Mouse (Mus musculus) lung, embryonic 14.5 days (tissue): ENCODE data around the gene Aplp2. TPM values are rescaled to one million over a fixed set of nuclear protein-coding genes. Genes with fewer than 3 reads are reported as not detected.

Experiments used
- ATAC-seq: fragments of 200-750 bp; cut with Nextera tagmentation; 2 replicates; pipeline ENCODE4 v1.8.0; 2017; ENCODE audit warnings: mild to moderate bottlenecking, moderate TSS enrichment, moderate library complexity; ENCODE audit not compliant: insufficient read depth
- DNase-seq: peaks from one replicate; pipeline ENCODE4 v3.0.0-alpha.2; 2015
- H3K27ac ChIP-seq: fragments of 300-500 bp; sonication (generic); 2 replicates; pipeline ENCODE4 v1.5.1; 2014; ENCODE audit warnings: low read depth, mild to moderate bottlenecking, moderate library complexity
- H3K27me3 ChIP-seq: fragments of 300-500 bp; sonication (generic); 2 replicates; pipeline ENCODE4 v1.6.1; 2014; ENCODE audit warnings: low read length, control low read depth; ENCODE audit not compliant: insufficient read depth
- H3K36me3 ChIP-seq: fragments of 300-500 bp; sonication (generic); 2 replicates; pipeline ENCODE4 v1.6.1; 2014; ENCODE audit warnings: control low read depth; ENCODE audit not compliant: insufficient read depth
- H3K4me1 ChIP-seq: fragments of 300-500 bp; sonication (generic); 2 replicates; pipeline ENCODE4 v1.6.1; 2014; ENCODE audit warnings: antibody characterized with exemption, control low read depth; ENCODE audit not compliant: insufficient read depth
- H3K4me2 ChIP-seq: fragments of 300-500 bp; sonication (generic); 2 replicates; pipeline ENCODE4 v1.6.1; 2014; ENCODE audit warnings: mild to moderate bottlenecking
- H3K4me3 ChIP-seq: fragments of 300-500 bp; sonication (generic); 2 replicates; pipeline ENCODE4 v1.5.1; 2014; ENCODE audit warnings: low read depth, low read length
- H3K9ac ChIP-seq: fragments of 300-500 bp; sonication (generic); 2 replicates; pipeline ENCODE4 v1.6.1; 2014
- H3K9me3 ChIP-seq: fragments of 300-500 bp; sonication (generic); 2 replicates; pipeline ENCODE4 v1.6.1; 2016; ENCODE audit warnings: low read depth, low read length, control low read depth
- CTCF ChIP-seq: IDR thresholded peaks from 2 replicates; pipeline ENCODE4 v1.5.1; 2016; ENCODE audit warnings: antibody characterized with exemption, low read depth
- WGBS: fragments of 180-500 bp; shearing (Covaris S2); extraction: QIAGEN DNeasy Blood & Tissue Kit; methylation state at CpG from one replicate; pipeline ENCODE4 v1.1.7; 2014; 5-methylcytosine and 5-hydroxymethylcytosine counted together
- polyA plus RNA-seq: library from polyadenylated mRNA; unstranded; fragments of >200 nt; fragmentation: Nextera tagmentation; extraction: Ambion mirVana; gene quantifications from 2 replicates; pipeline ENCODE4 v1.2.1, GENCODE M21; 2014

Aplp2 gene
- polyA plus RNA-seq, 1 experiment from 2014 or later = 390 TPM

DNA sequence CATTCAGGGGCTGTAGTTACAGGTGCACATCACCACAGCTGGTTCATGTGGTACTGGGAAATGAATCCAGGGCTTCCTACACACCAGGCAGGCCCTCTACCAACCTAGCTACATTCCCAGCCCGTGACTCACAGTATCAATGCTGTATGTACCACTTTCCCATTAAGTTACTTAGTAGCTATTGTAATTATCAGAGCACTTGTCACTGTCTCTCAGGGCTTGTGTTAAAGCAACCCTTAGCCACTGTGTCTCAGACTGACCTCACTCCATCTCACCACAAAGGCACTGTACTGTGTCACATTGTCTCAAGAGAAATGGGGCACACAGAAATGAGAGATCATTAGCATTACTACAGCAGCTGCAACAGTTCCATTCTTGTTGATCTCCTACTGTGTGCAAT, 68.7 kb downstream of the Aplp2 start:
- no peak overlapping the region for H3K27ac ChIP-seq
- H3K9ac ChIP-seq = no peak overlapping the region
- no peak overlapping the region for H3K4me2 ChIP-seq
- DNase-seq (no peak), ATAC-seq (no peak)
- no peaks in the 10 kb centered on the region for H3K27me3 ChIP-seq
- H3K4me3 ChIP-seq = no peak overlapping the region
- 0 out of 2 replicates have a peak, but pooled peaks cover 10% of the 10 kb centered on the region for H3K36me3 ChIP-seq
- WGBS = 68% methylated on average over 1 of the region's 1 CpGs
- H3K4me1 ChIP-seq = no peaks in the 10 kb centered on the region
- no peak for TF ChIP-seq CTCF
- H3K9me3 ChIP-seq = no peaks in the 10 kb centered on the region

DNA sequence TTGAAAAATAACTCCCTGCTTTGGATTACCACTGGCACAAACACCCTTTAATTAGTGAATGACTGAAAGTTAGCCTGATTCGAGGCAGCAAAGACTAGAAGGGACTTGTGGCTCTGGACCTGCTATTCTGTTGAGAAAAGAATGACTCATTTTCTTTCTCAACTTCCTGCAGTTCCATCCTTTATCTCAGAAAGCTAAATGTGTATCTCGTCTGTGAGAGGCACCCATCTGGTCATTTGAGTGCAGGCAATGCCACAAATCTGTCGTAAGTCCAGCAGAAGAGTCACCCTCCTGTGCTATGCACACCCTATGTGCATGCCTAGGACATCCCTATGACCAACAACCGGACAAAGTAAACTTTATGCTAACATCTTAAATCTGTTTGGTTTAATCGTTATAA, 78.5 kb downstream of the Aplp2 start:
- H3K4me2 ChIP-seq = no peak overlapping the region
- H3K36me3 ChIP-seq = no peaks in the 10 kb centered on the region
- ATAC-seq (no peak), DNase-seq (no peak)
- H3K27me3 ChIP-seq = peaks cover 52% of the 10 kb centered on the region
- no peaks in the 10 kb centered on the region for H3K9me3 ChIP-seq
- no peak overlapping the region for H3K4me3 ChIP-seq
- no peak for TF ChIP-seq CTCF
- H3K4me1 ChIP-seq = no peaks in the 10 kb centered on the region
- H3K27ac ChIP-seq = no peak overlapping the region
- 73% methylated on average over 5 of the region's 5 CpGs for WGBS
- no peak overlapping the region for H3K9ac ChIP-seq

DNA sequence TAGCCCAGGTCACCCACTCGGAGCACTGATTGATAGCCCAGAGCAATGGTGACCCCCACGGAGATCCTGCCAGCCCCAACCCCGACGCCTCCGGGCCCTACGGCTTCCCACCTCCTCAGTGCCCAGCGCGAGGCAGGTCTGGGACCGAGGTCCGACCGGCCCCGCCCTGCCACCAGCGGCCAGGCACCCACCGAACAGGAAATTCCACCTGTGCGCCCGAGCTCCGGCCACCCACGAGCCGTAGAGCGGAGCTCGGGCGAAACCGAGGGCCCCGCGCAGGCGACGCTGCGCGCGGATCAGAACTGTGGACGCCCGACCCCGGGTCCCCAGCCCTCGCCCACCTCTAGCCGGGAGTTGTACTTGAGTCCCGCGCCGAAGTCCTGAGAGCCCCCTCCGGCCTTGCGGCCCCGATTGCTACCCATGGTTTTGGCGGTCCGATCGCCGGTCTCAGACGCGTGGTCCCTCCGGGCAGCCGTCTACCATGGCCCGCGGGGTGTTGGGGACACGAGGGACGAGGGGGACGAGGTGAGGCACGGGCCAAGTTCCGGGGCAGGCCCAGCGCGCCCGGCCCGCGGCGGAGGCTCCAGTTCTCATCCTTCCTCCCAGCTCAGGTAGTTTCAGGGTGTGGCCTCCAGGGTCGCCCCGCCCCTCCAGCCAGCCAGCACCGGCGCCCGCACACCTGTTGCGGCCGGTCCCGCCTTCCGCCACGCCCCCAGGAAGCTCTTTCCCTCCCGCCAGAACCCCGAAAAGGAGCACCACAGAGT, 80.2 kb downstream of the Aplp2 start, which contains the start of gene St14:
Gene St14, minus strand, starts transcription at position 649 of the 764 bp plus-strand sequence.
- peaks cover 52% of the 10 kb centered on the region for H3K27me3 ChIP-seq
- H3K36me3 ChIP-seq = no peaks in the 10 kb centered on the region
- no peaks in the 10 kb centered on the region for H3K4me1 ChIP-seq
- peak within 1 kb of the TSS; percentile 30; the same call in 1 of the 2 replicates for H3K27ac ChIP-seq
- no peaks in the 10 kb centered on the region for H3K9me3 ChIP-seq
- H3K9ac ChIP-seq = peak within 1 kb of the TSS; percentile 63
- no peak for TF ChIP-seq CTCF
- peak within 1 kb of the TSS; percentile 50 for H3K4me3 ChIP-seq
- DNase-seq (peak; percentile 71), ATAC-seq (peak; percentile 80)
- H3K4me2 ChIP-seq = peak within 1 kb of the TSS; percentile 73
- under 1% methylated on average over 73 of the region's 74 CpGs for WGBS

DNA sequence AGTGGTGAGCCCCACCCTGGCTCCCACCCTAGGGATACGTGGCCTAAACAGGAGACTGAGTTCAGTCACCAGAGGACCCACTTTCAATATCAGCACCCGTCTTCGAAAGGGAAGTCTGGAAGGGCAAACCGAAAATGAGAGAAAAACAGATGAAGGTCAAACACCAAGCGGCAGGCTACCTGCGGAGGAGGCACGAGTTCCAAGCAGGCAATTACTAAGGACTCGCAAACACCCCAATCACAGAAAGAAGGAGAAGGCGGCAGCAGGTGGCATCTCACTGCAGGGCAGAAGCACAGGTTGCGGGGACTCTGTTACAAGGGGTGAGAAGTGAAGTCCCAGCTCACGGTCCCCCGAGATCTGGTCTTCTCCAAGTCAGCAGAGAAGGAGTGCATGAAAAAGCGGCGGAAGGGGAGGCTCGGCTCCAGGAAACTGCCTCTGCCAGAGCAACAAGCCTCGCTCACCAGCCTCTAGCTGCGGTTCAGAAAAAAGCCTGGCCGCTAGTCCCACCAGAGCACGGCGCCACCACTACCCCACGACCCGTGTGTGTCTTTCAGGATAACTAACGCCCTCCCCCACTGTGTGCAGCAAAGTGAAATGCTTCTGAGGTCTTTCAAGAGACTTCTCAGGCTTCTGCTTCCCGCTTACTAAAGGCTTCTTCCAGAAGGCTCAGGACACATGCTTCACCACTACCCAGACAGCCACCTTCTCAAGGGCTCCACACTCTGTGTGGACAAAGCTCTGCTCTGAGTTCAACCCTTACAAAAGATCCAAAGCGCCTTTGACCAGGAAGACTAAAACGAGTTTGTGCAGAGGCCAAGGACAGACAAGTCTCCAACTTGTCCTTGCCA, 81.0 kb downstream of the Aplp2 start:
- peak overlapping the region; percentile 50 for H3K4me3 ChIP-seq
- peak overlapping the region; percentile 73 for H3K4me2 ChIP-seq
- H3K36me3 ChIP-seq = no peaks in the 10 kb centered on the region
- H3K9ac ChIP-seq = peak overlapping the region; percentile 63
- ATAC-seq (peak; percentile 2; the same call in 1 of the 2 replicates), DNase-seq (peak; percentile 34)
- peaks cover 52% of the 10 kb centered on the region for H3K27me3 ChIP-seq
- H3K27ac ChIP-seq = no peak overlapping the region
- no peaks in the 10 kb centered on the region for H3K9me3 ChIP-seq
- no peak for TF ChIP-seq CTCF
- H3K4me1 ChIP-seq = no peaks in the 10 kb centered on the region
- 9% methylated on average over 26 of the region's 26 CpGs for WGBS

DNA sequence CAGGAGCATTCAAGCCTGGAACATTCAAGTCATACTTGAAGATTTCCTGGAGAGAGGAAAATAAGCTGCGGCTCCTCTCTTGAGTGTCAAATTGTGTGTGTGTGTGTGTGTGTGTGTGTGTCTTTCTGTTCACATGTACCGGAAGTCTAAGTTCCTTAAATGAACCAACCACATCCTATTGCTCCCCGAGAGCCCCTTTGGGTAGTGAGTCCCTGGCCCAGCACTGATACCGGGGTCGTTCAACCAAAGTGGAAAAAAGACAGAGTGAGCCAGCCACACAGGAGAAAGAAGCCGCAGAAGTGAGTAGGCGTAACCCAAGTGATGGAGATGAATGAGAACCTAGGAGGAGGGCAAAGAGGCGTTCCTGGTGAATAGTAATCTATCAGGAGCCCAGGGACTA, 81.7 kb downstream of the Aplp2 start:
- no peak for ATAC-seq
- peak overlapping the region; percentile 73 for H3K4me2 ChIP-seq
- peak overlapping the region; percentile 50; the same call in 1 of the 2 replicates for H3K4me3 ChIP-seq
- H3K36me3 ChIP-seq = no peaks in the 10 kb centered on the region
- H3K27ac ChIP-seq = no peak overlapping the region
- DNase-seq = no peak
- TF ChIP-seq CTCF = no peak
- 42% methylated on average over 8 of the region's 8 CpGs for WGBS
- no peaks in the 10 kb centered on the region for H3K9me3 ChIP-seq
- no peak overlapping the region for H3K9ac ChIP-seq
- peaks cover 52% of the 10 kb centered on the region for H3K27me3 ChIP-seq
- H3K4me1 ChIP-seq = no peaks in the 10 kb centered on the region

DNA sequence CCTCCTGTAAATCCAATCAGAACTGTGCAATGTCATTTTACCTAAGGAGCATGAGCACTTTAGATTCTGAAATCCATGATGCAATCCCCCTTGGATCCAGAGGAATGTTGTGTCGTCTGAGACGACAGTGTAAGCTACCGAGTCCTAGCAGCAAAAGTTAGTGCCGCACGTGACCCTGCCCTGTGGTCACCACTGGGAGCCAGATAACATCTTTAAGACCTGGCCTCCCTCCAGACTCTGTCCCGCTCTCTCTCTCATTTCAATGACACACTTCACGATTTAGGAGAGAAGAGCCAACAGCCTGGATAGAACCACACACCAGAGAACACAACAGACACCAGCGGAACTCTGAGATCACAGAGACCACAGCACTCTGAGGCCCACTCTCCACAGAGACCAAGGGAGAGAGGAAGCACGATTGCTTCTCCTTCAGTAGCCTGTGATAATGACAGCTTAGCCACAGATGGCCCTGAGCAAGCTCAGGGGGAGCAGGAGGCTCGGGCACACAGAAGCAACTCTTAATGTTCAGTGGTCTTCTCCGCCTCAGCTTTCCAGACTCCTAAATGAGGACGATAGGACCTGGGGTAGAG, 83.6 kb downstream of the Aplp2 start:
- no peak for TF ChIP-seq CTCF
- peaks cover 42% of the 10 kb centered on the region for H3K27me3 ChIP-seq
- WGBS = 69% methylated on average over 12 of the region's 12 CpGs

More for the DNA sequence above, 83.6 kb downstream of the Aplp2 start:
- Histone ChIP-seq H3K4me3 (no peak overlapping the region), H3K9me3 (no peaks in the 10 kb centered on the region), H3K4me2 (no peak overlapping the region), H3K9ac (no peak overlapping the region), H3K27ac (no peak overlapping the region), H3K4me1 (no peaks in the 10 kb centered on the region), H3K36me3 (no peaks in the 10 kb centered on the region)
- DNase-seq (no peak), ATAC-seq (no peak)
